Mouse (Mus musculus) lung, postnatal 0 days (tissue): ENCODE measurements around the gene Eddm3b.

ENCODE experiments used
- CTCF ChIP-seq: IDR thresholded peaks from 2 replicates; pipeline ENCODE4 v1.5.1; 2016; ENCODE audit warnings: antibody characterized with exemption, mild to moderate bottlenecking
- EP300 ChIP-seq: IDR thresholded peaks from 2 replicates; pipeline ENCODE4 v1.6.1; 2016; ENCODE audit warnings: antibody characterized with exemption, mild to moderate bottlenecking, control low read depth

DNA sequence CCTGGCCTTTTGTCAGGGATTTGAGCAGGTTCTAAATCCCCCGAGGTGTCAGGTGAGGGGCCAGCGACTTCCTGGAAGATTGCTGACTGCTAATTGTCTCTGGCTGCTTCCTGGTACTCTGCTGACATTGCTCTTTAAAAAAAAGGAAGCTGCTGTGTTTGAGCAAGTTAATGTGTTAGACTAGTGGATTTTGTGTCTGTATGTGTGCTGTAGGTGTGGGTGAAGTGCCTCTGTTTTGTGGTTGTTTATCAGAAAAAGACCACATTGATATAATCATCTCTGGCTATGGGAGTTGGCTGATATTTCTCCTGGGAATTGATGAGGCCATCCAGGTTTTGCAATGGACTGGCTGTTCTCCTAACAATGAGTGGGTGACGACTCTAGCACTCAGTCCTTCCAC lies 20.7 kb upstream of the Eddm3b start:
- TF ChIP-seq CTCF (no peak), EP300 (no peak)
